Mouse (Mus musculus) bone marrow, adult 2 months (tissue): ENCODE measurements around the gene Gm3625. TPM values are rescaled to one million over a fixed set of nuclear protein-coding genes. Genes with fewer than 3 reads are reported as not detected.

Experiments used
- H3K27ac ChIP-seq: fragments of 200-500 bp; 2 replicates; pipeline ENCODE4 v1.5.1; 2012; ENCODE audit warnings: low read depth, mild to moderate bottlenecking, control low read depth, inconsistent platforms, low read length; ENCODE audit not compliant: control insufficient read depth, poor library complexity, insufficient read depth
- H3K4me1 ChIP-seq: fragments of 200-500 bp; 2 replicates; pipeline ENCODE4 v1.6.1; 2011; ENCODE audit warnings: low read length; ENCODE audit not compliant: control insufficient read depth, insufficient read depth
- H3K4me3 ChIP-seq: fragments of 200-500 bp; replicated peaks from 2 replicates; pipeline ENCODE3; 2011; ENCODE audit warnings: mild to moderate bottlenecking, low read depth, low read length, control low read depth; ENCODE audit not compliant: control insufficient read depth
- CTCF ChIP-seq: fragments of 200-500 bp; IDR thresholded peaks from 2 replicates; pipeline ENCODE4 v1.5.1; 2011; ENCODE audit warnings: low read length, control low read depth; ENCODE audit not compliant: control insufficient read depth, insufficient read depth
- POLR2A ChIP-seq: fragments of 200-500 bp; IDR thresholded peaks from 2 replicates; pipeline ENCODE4 v1.6.1; 2011; ENCODE audit warnings: low read depth, mild to moderate bottlenecking, control low read depth, low read length, borderline replicate concordance; ENCODE audit not compliant: control insufficient read depth
- WGBS: fragments of 180-500 bp; shearing (Covaris S2); methylation state at CpG from one replicate; pipeline ENCODE4 v1.1.7; 2018; 5-methylcytosine and 5-hydroxymethylcytosine counted together
- polyA plus RNA-seq: library from polyadenylated mRNA; stranded (reverse); fragments of >200 nt; gene quantifications from 2 replicates; pipeline ENCODE4 v1.2.4, GENCODE M21; 2011; ENCODE audit warnings: low replicate concordance; ENCODE audit not compliant: missing spikeins, insufficient read depth, insufficient read length

Gm3625 gene
- not detected in 2 replicates for polyA plus RNA-seq

GRCm38 (mm10) chr12:4592541-4593165, at the start of gene Gm3625, which contains the start of gene Itsn2:
Gm3625 (minus strand) TSS chr12:4592927.
Itsn2 (plus strand) TSS chr12:4592638.
- peaks cover 3% of the 10 kb centered on the region for H3K4me1 ChIP-seq
- TF ChIP-seq POLR2A (peak; percentile 66; the same call in 1 of the 2 replicates), CTCF (no peak)
- 1% methylated on average over 48 of the region's 49 CpGs for WGBS
- peak within 1 kb of the TSS; percentile 99 for H3K27ac ChIP-seq
- H3K4me3 ChIP-seq = peak within 1 kb of the TSS; percentile 97

GRCm38 (mm10) chr12:4640737-4641136, 48.0 kb upstream of the Gm3625 start:
- WGBS = 37% methylated on average over 1 of the region's 1 CpGs
- Histone ChIP-seq H3K4me3 (no peak overlapping the region), H3K4me1 (peaks cover 3% of the 10 kb centered on the region; the same call in 1 of the 2 replicates), H3K27ac (peak overlapping the region; percentile 42; the same call in 1 of the 2 replicates)
- TF ChIP-seq CTCF (no peak), POLR2A (no peak)

DNA sequence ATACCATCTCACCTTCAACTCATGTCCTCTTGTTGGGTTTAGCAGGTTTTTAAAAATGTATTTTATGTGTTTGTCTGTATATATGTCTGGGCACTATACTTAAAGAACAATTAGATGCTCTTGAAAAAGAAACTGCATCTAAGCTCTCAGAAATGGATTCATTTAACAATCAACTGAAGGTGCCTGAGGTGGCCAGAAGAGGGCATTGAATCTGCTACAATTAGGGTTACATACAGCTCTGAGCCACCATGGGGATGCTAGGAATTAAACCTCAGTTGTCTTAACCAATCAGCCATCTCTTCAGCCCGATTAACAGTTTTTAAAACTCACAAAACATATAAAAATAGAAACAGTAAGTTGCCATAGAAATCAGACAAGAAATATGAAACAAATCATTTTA, 45.7 kb upstream of the Gm3625 start:
- no peak overlapping the region for H3K27ac ChIP-seq
- WGBS = 78% methylated on average over 1 of the region's 1 CpGs
- no peak overlapping the region for H3K4me3 ChIP-seq
- TF ChIP-seq CTCF = no peak
- TF ChIP-seq POLR2A = no peak
- H3K4me1 ChIP-seq = peaks cover 3% of the 10 kb centered on the region; the same call in 1 of the 2 replicates

- TF ChIP-seq CTCF (no peak), POLR2A (no peak)
- no peak overlapping the region for H3K4me3 ChIP-seq
- H3K4me1 ChIP-seq = no peaks in the 10 kb centered on the region
- 93% methylated on average over 8 of the region's 8 CpGs for WGBS
- H3K27ac ChIP-seq = no peak overlapping the region
Observed at GRCm38 (mm10) chr12:4632957-4633356, 40.2 kb upstream of the Gm3625 start.

DNA sequence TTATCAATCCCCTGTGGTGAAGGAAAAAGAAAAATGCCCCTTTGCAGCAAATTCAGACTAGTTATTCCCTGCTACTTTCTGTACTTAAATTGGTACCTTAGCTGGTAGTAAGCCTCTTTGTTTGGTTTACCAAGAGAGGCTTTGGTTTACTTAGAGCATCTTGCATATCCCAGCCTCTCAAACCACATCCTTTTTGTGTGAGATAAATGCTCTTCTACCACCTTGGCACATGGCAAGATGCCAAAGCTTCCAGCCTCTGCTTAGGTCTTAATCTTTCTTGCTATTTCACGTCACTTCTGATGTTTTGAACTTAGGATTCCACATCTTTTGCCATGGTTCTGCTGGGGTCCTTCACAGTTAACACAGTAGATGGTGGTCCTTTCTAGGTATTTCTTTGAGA, 31.5 kb upstream of the Gm3625 start:
- no peak overlapping the region for H3K4me3 ChIP-seq
- no peaks in the 10 kb centered on the region for H3K4me1 ChIP-seq
- TF ChIP-seq CTCF (no peak), POLR2A (no peak)
- H3K27ac ChIP-seq = no peak overlapping the region
- 67% methylated on average over 1 of the region's 1 CpGs for WGBS

DNA sequence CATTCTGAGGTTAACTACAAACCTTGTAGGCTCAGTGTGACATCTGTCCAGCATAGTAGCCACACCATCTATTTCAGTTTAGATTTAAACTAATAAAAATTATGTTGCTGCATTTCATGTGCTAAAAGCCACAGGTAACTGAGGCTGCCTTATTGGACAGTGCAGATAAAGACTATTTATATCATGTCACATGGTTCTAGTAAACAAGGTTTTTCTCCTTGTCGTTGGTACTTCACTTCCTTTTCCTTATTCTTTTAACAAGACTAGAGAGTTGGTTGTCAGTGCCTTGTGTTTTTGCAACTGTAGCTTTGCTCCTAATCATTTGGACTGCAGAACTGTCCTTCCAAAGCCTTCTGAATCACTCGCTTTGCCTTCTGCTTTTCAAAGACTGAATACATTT, 22.0 kb upstream of the Gm3625 start:
- no peak overlapping the region for H3K27ac ChIP-seq

GRCm38 (mm10) chr12:4606625-4607024, 13.9 kb upstream of the Gm3625 start:
- H3K4me3 ChIP-seq = no peak overlapping the region
- no peak overlapping the region for H3K27ac ChIP-seq
- peaks cover 1% of the 10 kb centered on the region for H3K4me1 ChIP-seq
- TF ChIP-seq CTCF = no peak
- TF ChIP-seq POLR2A = no peak
- WGBS = 15% methylated on average over 3 of the region's 3 CpGs

More for the DNA sequence above, 22.0 kb upstream of the Gm3625 start:
- no peak for TF ChIP-seq CTCF
- WGBS = 34% methylated on average over 2 of the region's 2 CpGs
- Histone ChIP-seq H3K4me1 (no peaks in the 10 kb centered on the region), H3K4me3 (no peak overlapping the region)

DNA sequence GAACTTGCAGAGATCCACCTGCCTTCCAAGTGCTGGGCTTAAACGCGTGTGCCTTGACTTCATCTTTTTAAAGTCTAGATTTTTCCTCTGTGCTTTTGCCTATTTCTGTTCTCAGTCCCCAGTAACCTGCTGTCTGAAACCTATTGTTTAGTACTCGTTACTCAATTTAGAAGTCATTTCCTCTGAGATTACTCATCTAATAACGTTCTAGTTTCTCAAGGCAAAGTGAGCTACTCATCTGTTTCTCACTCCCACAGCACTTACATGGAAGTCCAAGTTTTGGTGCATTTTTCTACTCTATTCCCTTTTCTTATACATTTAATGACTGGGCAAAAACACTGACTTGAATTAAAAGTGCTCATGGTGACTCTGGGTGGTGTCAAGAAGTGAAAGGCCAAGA, 7.0 kb upstream of the Gm3625 start:
- no peak for TF ChIP-seq CTCF
- TF ChIP-seq POLR2A = no peak
- H3K4me3 ChIP-seq = no peak overlapping the region
- WGBS = 30% methylated on average over 4 of the region's 4 CpGs
- H3K27ac ChIP-seq = no peak overlapping the region
- peaks cover 8% of the 10 kb centered on the region for H3K4me1 ChIP-seq
